Mouse (Mus musculus): ENCODE measurements around the gene Aox1.

- TF ChIP-seq CTCF (IDR thresholded peaks at IDR 0.05) (no peak), POLR2A (IDR thresholded peaks at IDR 0.05; ENCODE audit: insufficient read depth, low read depth, low read length) (no peak), EP300 (IDR thresholded peaks at IDR 0.05; ENCODE audit: insufficient read depth, low read depth, low read length) (no peak)
These were observed 17.1 kb downstream of the Aox1 start for GRCm38 (mm10) chr1:58046721-58047290.
